Mouse (Mus musculus) heart, postnatal 0 days (tissue): ENCODE measurements at regions not wholly inside any gene's neighbourhood (a gene's known extent, or its start where the extent isn't known, plus 50 kb on each side); places are given as distances from the start of the nearest gene placed in this dataset.

Source experiments
- CTCF ChIP-seq: IDR thresholded peaks from 2 replicates; pipeline ENCODE4 v1.5.1; 2016; ENCODE audit warnings: antibody characterized with exemption, control low read depth, low read depth
- EP300 ChIP-seq: IDR thresholded peaks from 2 replicates; pipeline ENCODE4 v1.6.1; 2016; ENCODE audit warnings: antibody characterized with exemption, low read depth

DNA sequence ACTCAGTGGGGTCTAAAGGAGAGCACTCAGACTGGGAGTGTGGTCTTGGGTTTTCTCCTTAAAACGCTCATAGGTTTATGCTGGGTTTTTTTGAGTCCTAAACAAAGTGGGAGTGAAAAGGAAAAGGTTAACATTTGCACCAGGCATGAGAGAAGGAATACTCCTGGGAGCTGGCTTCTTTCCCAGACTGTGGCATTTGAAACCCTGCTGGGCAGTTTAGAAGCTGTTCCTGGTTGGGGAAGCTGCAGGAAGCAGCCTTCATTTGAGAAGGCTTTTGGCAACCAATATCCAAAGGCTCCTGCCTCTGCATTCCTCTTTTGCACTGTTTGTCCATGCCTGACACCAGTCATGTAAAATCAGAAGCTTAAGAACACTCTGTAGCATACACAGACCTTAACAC lies 175.9 kb upstream of the Gm38303 start:
- no peak for TF ChIP-seq EP300
- no peak for TF ChIP-seq CTCF
